Mouse (Mus musculus) embryonic fibroblast, embryonic 13.5 days (primary cell): ENCODE measurements around the gene Ppp1r16b.

ENCODE experiments used
- CTCF ChIP-seq: IDR thresholded peaks from 2 replicates; pipeline ENCODE4 v1.5.1; 2011; ENCODE audit warnings: mild to moderate bottlenecking, control low read depth, low read length, moderate library complexity, borderline replicate concordance; ENCODE audit not compliant: insufficient read depth
- POLR2A ChIP-seq: IDR thresholded peaks from 2 replicates; pipeline ENCODE4 v1.6.1; 2011; ENCODE audit warnings: low read depth, mild to moderate bottlenecking, control low read depth, low read length, moderate library complexity

GRCm38 (mm10) chr2:158684910-158685309, 19.7 kb downstream of the Ppp1r16b start:
- TF ChIP-seq POLR2A: no peak
- no peak for TF ChIP-seq CTCF
